Comparison of ENCODE assay signal across 13 mouse cellular contexts in the genomic region with DNA sequence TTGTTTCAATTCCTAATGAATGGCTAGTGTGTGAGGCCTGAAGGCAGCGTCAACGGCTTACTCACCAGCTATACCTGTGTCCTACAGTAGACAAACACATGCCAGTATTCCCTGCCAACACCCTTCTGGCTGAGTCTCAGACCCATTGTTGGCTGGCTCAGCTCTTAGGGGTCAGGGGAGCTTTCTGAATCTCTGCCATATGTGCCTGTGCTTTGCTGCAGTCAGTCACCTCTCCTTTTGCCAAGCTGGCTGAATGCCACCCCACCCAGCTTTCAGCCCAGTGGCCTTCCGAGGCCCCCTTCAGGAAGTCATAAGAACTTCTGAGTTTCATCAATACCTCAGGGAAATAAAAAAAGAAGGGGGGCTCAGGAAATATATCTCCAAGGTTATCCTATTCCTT.
DNase-seq lines count a peak whose midpoint lies in the region; ATAC-seq and TF ChIP-seq lines count a peak whose summit lies in the region.
"Had no signal": no experiment of that assay in that cellular context is flagged by ENCODE, and none has a peak within 500 bp of the region (broad histone marks: within the 10 kb centered on the region; RNA-seq: fewer than 3 reads in every experiment).

No protein-coding gene starts in this region.

- H3K36me3 ChIP-seq in neural tube, embryonic 14.5 days (ENCODE audit: control insufficient read depth, insufficient read depth, low read length), result no peaks in the 10 kb centered on the region

- no peak overlapping the region for H3K4me2 ChIP-seq in neural tube, embryonic 14.5 days (ENCODE audit: low read depth, low read length)

- no peak overlapping the region for H3K4me3 ChIP-seq in neural tube, embryonic 14.5 days (ENCODE audit: low read depth, low read length)
- H3K4me3 ChIP-seq: myocyte had no signal

- TF ChIP-seq CTCF in brain, embryonic 14.5 days (IDR thresholded peaks at IDR 0.05; ENCODE audit: borderline replicate concordance, extremely low read depth, insufficient read depth, insufficient read length), result no peak

- TF ChIP-seq POLR2A in brain, embryonic 14.5 days (IDR thresholded peaks at IDR 0.05; ENCODE audit: borderline replicate concordance, extremely low read depth, insufficient read depth, insufficient read length, poor library complexity, severe bottlenecking), result no peak

- intact Hi-C loops in gastrocnemius, postnatal 14 days (cut with DNase I; ENCODE audit: low total_unique reads), result loop anchor here (10.0 kb wide), 1 partner anchor 314 kb away; no protein-coding TSS in a partner anchor
- intact Hi-C loops in gastrocnemius, postnatal 36 days (cut with DNase I), result loop anchor here (10.0 kb wide), 1 partner anchor 324 kb away; no protein-coding TSS in a partner anchor

- WGBS in neural tube, embryonic 14.5 days, result 83% methylated on average over 3 of the region's 3 CpGs

- no peak overlapping the region for H3K27ac ChIP-seq in neural tube, embryonic 14.5 days (ENCODE audit: low read depth, low read length)

- peak; percentile 71; the same call in 1 of the 2 replicates for ATAC-seq in neural tube, embryonic 14.5 days (ENCODE audit: low read depth)
- ATAC-seq: Patski had no signal

- H3K27me3 ChIP-seq in neural tube, embryonic 14.5 days (ENCODE audit: control insufficient read depth, insufficient read depth, low read length), result no peaks in the 10 kb centered on the region
- H3K27me3 ChIP-seq: Patski had no signal

- H3K9me3 ChIP-seq in neural tube, embryonic 14.5 days (ENCODE audit: control insufficient read depth, low read length), result no peaks in the 10 kb centered on the region

- no peaks in the 10 kb centered on the region for H3K4me1 ChIP-seq in neural tube, embryonic 14.5 days (ENCODE audit: control insufficient read depth, insufficient read depth, low read length)

- H3K9ac ChIP-seq in neural tube, embryonic 14.5 days (replicated peaks; ENCODE audit: low read depth, low read length), result no peak overlapping the region

- peak; percentile 7 for DNase-seq in gastrocnemius, postnatal 14 days
- no peak for DNase-seq in gastrocnemius, postnatal 36 days
- DNase-seq in neural tube, embryonic 10.5 days (ENCODE audit: extremely low spot score, low spot score), result no peak
- peak; percentile 71 for DNase-seq in brain, embryonic 14.5 days (ENCODE audit: low read depth)
- peak; percentile 40 to 69 for DNase-seq in cerebellum, postnatal 4 days (ENCODE audit: low spot score in 2 of 2)
- DNase-seq in kidney, adult 11 months, result no peak
- DNase-seq in frontal cortex, adult 2 months (ENCODE audit: extremely low spot score in 1 of 2, low spot score in 1 of 2), result no peak
- DNase-seq: heart, postnatal 36 days; lung, postnatal 10 days; spleen, adult 18-20 months had no signal

Comparison
In these comparisons a context has a peak if more than half of its experiments do, and no peak if none do; other contexts are left out.
1. DNase-seq: peak in gastrocnemius, postnatal 14 days (single experiment), brain, embryonic 14.5 days (single experiment) and cerebellum, postnatal 4 days (2 of 2); none in gastrocnemius, postnatal 36 days (0 of 2), neural tube, embryonic 10.5 days (single experiment), kidney, adult 11 months (single experiment) and frontal cortex, adult 2 months (0 of 2).